Mouse (Mus musculus): Measurements from ENCODE around the gene Slc36a2.

Slc36a2 gene

DNA sequence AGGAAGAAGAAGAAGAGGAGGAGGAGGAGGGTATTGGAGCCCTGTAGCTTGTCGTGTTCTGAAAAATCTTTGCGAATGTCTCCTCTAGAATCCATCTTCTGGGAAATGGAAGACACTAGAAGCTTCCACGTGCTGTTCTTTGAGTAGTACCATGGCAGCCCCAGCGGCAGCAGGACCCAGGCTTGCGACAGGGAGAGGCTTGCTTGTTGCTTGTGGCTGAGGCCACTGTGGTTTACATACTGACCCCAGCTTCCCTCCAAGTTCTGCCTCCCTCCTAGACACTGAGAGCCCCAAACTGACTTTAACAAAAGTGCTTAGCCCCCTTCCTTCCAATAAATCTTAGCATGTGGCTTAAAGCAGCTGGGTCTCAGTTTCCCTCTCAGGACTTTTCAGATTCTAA lies 631 bp downstream of the Slc36a2 start:
- DNase-seq (ENCODE audit: low read depth) = no peak

DNA sequence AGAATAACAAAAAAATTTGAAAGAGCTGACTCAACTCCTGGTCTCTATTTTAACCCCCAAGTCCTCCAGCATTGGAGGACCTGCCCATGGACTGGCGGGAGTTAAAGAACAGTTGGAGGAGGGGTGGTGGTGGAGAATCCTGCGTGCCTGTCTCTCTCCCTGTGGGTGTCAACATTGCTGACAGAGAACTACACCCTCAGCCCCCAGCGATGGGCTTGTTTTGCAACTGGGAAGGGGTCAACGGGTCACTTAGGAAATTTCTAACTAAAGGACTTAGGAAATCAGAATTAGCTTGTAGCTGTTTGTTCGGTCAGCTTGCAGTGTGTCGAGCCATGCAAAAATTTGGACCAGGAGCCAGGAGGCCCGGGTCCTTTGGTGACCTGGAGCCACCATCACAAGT lies 1.8 kb downstream of the Slc36a2 start:
- no peak for DNase-seq (ENCODE audit: low read depth)

DNA sequence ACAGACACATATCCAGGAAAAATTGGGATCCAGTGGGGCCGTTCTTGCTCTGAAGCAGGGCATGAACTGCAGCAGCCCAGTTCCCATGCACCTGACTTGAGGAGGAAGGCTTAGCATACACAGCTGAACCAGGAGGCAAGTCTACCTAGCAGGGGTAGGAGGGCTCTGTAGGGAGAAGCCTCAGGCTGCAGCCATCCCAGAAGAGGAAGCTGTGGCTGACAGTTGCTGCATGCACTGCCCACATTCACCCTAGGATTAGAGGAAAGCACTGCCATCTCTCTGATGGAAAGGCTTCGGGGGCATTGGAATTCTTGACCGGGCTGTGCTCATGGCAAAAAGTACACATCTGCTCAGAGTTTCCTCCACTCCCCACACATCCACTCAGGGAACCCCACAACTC lies 5.0 kb downstream of the Slc36a2 start:
- no peak for DNase-seq (ENCODE audit: low read depth)

DNA sequence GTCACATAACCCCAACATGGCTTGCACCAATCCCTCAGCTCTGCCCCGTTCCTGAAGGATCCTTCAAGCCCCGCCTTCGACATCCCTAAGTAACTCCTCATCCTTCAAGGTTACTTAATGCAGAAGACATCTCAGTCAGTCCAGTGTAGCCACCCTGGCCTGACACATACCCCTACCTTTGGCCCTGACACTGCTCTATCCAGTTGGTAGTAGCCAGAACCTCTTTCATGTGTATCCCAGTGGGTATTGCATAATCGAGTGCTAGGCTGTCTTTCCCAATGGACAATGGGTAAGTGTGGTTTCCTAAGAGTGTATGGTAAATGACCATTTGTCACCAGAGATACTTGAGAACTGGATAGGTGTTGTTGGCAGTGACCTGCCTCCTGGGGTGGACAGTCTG lies 6.0 kb downstream of the Slc36a2 start:
- DNase-seq (ENCODE audit: low read depth) = no peak

- no peak for DNase-seq (ENCODE audit: low read depth)
Measured at GRCm38 (mm10) chr11:55170501-55170900, 14.4 kb downstream of the Slc36a2 start.

- DNase-seq (ENCODE audit: low read depth) = no peak
Measured at GRCm38 (mm10) chr11:55168914-55169313, 16.0 kb downstream of the Slc36a2 start.

GRCm38 (mm10) chr11:55168504-55168903 lies 16.4 kb downstream of the Slc36a2 start:
- DNase-seq (ENCODE audit: low read depth) = no peak

- no peak for DNase-seq (ENCODE audit: low read depth)
Measured at GRCm38 (mm10) chr11:55165748-55166147, 19.1 kb downstream of the Slc36a2 start.

- peak; percentile 63 for DNase-seq (ENCODE audit: low read depth)
Measured at GRCm38 (mm10) chr11:55164723-55165122, 20.2 kb downstream of the Slc36a2 start.

GRCm38 (mm10) chr11:55162670-55163069 lies 22.2 kb downstream of the Slc36a2 start:
- peak; percentile 56 for DNase-seq (ENCODE audit: low read depth)

DNA sequence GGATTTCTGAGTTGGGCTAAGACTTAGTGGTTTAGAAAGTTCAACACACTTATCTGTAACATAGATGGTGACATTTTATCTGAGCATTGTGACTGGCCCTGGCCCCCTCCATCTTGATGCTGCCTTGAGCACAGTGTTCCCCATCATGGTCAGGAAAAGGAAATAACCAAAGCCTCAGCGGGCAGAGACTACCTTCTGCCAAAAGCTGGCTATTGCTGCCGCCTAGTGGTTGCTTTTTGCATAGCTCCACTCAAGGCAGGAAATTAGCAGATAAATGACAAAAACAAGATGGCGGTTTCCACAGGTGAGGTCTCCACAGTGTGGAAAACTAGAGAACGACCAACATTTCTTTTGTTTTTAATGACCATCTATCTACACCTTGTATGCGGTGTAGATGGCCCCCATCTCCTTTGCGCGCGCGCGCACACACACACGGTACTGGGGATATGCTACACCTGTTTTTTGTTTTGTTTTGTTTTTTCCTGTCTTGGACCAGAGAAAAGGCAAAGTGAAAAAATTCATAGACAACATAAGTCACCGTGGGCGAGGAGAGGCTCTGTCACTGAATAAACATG lies 26.0 kb downstream of the Slc36a2 start:
- DNase-seq (ENCODE audit: low read depth) = peak; percentile 79

GRCm38 (mm10) chr11:55155070-55155421 lies 29.8 kb downstream of the Slc36a2 start:
- DNase-seq (ENCODE audit: low read depth) = peak; percentile 46

DNA sequence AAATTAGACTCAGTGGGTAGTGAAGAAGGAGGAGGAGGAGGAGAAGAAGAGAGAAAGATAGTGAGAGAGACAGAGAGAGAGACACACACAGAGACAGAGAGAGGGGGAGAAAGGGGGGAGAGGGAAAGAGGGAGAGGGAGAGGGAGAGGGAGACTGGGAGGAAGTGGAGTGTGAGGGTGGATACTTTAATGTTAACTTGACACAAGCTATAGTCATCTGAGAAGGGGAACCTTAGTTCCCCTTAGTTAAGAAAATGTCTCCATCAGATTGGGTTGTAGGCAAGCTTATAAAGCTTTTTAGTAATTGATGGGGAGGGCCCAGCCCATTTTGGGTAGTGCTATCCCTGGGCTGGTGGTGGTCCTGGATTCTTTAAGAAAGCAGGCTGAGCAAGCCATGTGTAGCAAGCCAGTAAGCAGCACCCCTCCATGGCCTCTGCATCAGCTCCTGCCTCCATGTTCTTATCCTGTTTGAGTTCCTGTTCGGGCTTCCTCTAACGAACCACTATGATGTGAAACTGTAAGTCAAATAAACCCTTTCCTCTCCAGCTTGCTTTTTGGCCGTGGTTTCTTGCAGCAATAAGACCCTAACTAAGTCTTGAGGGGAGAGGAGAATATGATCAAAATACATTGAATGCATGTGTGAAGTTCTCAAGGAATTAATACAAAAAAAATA lies 30.3 kb downstream of the Slc36a2 start:
- no peak for DNase-seq (ENCODE audit: low read depth)

- DNase-seq (ENCODE audit: low read depth) = no peak
Measured at GRCm38 (mm10) chr11:55151608-55152007, 33.3 kb downstream of the Slc36a2 start, which contains the start of gene Slc36a3. TSS of gene Slc36a3 (minus strand) at chr11:55151708.

DNA sequence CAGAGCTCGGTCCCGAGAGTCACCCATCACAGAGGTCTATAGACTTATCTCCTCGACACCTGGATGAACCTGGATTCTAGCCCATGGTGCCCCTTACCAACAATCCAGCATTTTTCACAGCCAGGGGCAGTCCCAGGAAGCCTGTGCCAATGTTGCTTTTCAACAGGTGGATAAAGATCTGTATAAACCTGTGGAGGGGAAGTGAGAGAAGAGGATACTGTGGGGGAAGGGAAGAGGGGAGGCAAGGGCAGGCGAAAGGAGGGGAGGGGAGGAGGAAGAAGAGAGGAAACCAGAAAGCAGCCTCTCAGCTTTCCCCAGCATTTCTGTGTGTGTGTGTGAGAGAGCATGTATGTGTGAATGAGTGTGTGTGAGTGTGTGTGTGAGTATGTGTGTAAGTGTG lies 36.4 kb downstream of the Slc36a2 start:
- no peak for DNase-seq (ENCODE audit: low read depth)

DNA sequence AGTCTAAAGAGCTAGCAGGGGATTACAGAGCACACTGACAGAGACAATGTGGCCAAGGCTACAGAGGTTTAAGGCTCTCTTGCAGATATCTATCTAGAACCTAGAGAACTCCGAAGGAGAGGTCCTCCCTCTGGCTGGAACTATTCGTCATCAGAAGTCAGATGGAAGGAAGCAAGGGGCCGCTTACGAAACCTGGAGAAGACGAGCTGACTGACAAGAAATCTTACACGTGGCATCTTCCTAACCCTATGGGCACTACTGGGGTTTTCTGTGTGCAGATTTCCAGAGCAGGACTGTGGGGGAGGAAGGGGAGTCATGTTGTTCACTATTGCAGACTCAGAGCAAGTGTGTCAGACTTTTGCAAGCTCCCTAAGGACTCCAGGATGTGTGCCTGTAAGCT lies 37.5 kb downstream of the Slc36a2 start:
- no peak for DNase-seq (ENCODE audit: low read depth)

- no peak for DNase-seq (ENCODE audit: low read depth)
Measured at GRCm38 (mm10) chr11:55146855-55147254, 38.0 kb downstream of the Slc36a2 start.

DNA sequence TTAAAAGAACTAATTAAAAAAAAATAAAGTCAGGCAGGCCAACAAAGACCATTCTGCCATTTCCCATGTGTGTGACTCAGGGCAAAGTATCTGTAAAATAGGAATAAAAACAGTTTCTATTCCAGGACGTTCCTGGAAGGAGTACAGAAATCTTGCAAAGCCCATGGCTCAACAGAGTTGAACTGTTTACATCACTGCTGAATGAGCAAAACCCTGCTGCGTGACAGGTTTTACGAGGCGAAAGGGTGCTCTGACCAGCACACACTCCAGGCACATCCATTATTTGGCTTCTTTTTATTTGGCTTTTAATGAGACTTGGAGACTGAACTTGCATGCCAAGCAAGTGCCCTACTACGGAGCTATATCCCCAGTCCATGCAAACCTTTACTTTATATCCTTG lies 40.9 kb downstream of the Slc36a2 start:
- no peak for DNase-seq (ENCODE audit: low read depth)

DNA sequence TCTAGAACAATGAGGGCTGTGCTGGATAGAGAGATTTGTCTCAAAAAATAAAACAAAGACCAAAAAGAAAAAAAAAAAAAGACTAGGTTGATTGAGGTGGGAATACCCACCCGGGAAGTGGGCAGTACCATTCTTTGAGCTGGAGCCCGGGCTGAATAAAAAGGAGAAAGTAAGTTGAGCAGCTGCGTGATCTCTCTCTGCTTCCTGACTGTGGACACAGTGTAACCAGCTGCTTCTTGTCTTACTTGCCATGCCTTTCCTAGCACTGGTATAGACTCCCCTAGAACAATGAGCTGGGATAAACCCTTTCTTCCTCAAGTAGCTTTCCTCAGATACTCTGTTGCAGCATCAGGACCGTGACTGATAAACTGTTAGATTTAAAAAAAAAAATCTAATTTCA lies 43.4 kb downstream of the Slc36a2 start:
- no peak for DNase-seq (ENCODE audit: low read depth)

DNA sequence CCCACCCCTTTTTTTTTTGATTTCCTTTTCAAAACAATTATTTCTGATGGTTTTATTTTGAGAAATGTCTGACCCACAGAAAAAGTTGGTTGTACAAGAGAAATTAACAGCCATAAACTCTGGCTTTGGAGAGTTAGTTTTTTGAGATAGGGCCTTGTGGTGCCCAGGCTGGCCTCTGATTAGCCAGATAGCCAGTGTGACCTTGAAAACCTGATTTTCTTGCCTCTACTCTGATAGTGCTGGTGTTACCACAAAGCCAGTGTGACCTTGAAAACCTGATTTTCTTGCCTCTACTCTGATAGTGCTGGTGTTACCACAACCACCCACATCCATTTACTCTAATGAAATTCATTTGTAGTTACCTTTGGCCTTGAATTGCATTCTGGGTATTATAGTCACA lies 47.2 kb downstream of the Slc36a2 start:
- DNase-seq (ENCODE audit: low read depth) = no peak

DNA sequence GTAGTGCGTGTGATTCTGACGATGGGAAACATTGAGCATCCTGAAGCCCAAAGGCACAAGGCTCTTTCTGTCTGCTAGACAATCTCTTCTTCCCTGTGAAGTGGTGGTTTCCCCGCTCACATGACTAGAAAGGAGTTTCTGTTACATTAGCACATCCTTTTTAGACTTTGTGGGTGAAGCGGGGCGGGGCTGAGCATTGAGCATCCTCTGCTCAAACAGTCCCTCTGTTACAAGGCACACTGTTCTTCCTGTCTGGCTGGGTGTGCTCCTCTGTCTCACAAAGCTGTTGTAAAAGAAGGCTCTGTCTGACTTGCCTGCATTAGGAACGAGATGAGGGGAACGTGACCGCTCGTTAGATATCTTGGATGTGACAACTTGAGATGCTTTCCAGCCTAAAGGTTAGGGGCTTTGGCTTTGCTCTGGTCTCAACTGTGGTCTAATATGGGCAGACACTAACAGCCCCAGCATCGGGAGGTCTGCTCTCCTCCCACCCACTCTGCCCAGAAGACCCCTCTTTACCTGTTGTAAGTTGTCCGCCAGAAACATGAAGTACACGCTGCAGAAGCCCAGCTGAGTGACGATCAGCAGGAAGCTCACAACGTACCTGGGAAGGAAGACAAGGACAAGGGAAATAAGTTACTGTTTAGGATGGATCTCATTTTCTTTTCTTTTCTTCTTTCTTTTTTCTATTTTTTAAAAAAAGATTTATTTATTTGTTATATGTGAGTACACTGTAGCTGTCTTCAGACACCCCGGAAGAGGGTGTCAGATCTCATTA lies 47.9 kb downstream of the Slc36a2 start:
- no peak for DNase-seq (ENCODE audit: low read depth)

DNA sequence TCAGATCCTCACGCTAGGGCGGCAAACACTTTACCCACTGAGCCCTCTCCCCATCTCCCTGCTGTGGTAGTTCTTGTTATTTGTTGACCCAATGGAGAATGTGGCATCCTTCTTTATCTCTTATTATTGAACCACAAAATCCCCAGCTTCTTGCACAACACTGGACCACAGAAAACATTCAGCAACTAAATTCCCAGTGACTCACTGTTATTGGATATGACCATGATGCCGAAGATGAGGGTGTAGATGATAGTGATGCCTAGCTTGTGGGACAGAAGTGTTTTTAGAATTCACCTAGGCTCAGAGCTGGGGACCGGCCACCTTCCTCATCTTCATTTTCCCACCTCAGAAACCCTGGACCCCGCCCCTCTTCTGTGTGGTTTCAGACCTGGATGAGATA lies 50.0 kb downstream of the Slc36a2 start:
- DNase-seq (ENCODE audit: low read depth) = no peak

- no peak for DNase-seq (ENCODE audit: low read depth)
Measured at GRCm38 (mm10) chr11:55134407-55134806, 50.5 kb downstream of the Slc36a2 start.

Data from c-Kit-positive CD71-negative TER-119-negative erythroid progenitor cells, embryonic 14.5 days (primary cell).